Mouse (Mus musculus) ES-Bruce4 (cell line): Measurements from ENCODE around the gene Il22ra2.

Source experiments
- EP300 ChIP-seq: IDR thresholded peaks from 2 replicates; pipeline ENCODE4 v1.6.1; 2011; ENCODE audit warnings: low read depth, low read length; ENCODE audit not compliant: insufficient read depth
- POLR2A ChIP-seq: IDR thresholded peaks from one replicate; pipeline ENCODE4 v1.8.1; 2011; ENCODE audit warnings: low read length; ENCODE audit not compliant: insufficient read depth

GRCm38 (mm10) chr10:19645119-19645518 is 23.3 kb downstream of the Il22ra2 start:
- TF ChIP-seq POLR2A (no peak), EP300 (no peak)
